Comparison of ENCODE assay signal across 11 mouse cellular contexts in genomic region chr9:111122446-111122845, GRCm38 (mm10). TPM values are rescaled to one million over a fixed set of nuclear protein-coding genes. Genes with fewer than 3 reads are reported as not detected.
A peak's percentile ranks its signal among the peaks of the same experiment; 100 is the strongest.
DNase-seq lines count a peak whose midpoint lies in the region; ATAC-seq and TF ChIP-seq lines count a peak whose summit lies in the region.
"Had no signal": no experiment of that assay in that cellular context is flagged by ENCODE, and none has a peak within 500 bp of the region (broad histone marks: within the 10 kb centered on the region; RNA-seq: fewer than 3 reads in every experiment).

No protein-coding gene starts in this region.

- H3K4me2 ChIP-seq in lung, embryonic 14.5 days, result no peak overlapping the region
- H3K4me2 ChIP-seq in heart, embryonic 16.5 days (ENCODE audit: low read depth, low read length), result peak overlapping the region; percentile 44
- H3K4me2 ChIP-seq: neural tube, embryonic 15.5 days had no signal

- peaks cover 4% of the 10 kb centered on the region; the same call in 1 of the 2 replicates for H3K4me1 ChIP-seq in lung, embryonic 14.5 days (ENCODE audit: insufficient read depth)
- peaks cover 43% of the 10 kb centered on the region for H3K4me1 ChIP-seq in heart, embryonic 16.5 days (ENCODE audit: control insufficient read depth, insufficient read depth, low read length)

- no peak for TF ChIP-seq CTCF in lung, embryonic 14.5 days (IDR thresholded peaks at IDR 0.05; ENCODE audit: low read depth)

- 48% methylated on average over 5 of the region's 5 CpGs for WGBS in lung, embryonic 14.5 days
- WGBS in heart, embryonic 16.5 days, result 21% methylated on average over 5 of the region's 5 CpGs

- H3K27me3 ChIP-seq in lung, embryonic 14.5 days (ENCODE audit: insufficient read depth, low read length), result no peaks in the 10 kb centered on the region
- H3K27me3 ChIP-seq in heart, embryonic 16.5 days (ENCODE audit: control insufficient read depth, insufficient read depth, low read length), result no peaks in the 10 kb centered on the region
- H3K27me3 ChIP-seq: neural tube, embryonic 15.5 days had no signal

- peak; percentile 39 for DNase-seq in lung, embryonic 14.5 days
- DNase-seq in lung, postnatal 14 days, result no peak
- peak; percentile 89 for DNase-seq in skeletal muscle tissue, adult 2 months (ENCODE audit: low read depth, low spot score)
- no peak for DNase-seq in left cerebral cortex, adult 11 months (ENCODE audit: low spot score)
- no peak for DNase-seq in retina, embryonic 14.5 days (ENCODE audit: low spot score)
- DNase-seq in right cerebral cortex, adult 18-20 months, result no peak
- DNase-seq: cerebellum, adult 18-20 months; kidney, postnatal 10 days had no signal

- no peak overlapping the region for H3K4me3 ChIP-seq in lung, embryonic 14.5 days (ENCODE audit: low read depth, low read length)
- H3K4me3 ChIP-seq in heart, embryonic 16.5 days (ENCODE audit: low read length), result no peak overlapping the region
- H3K4me3 ChIP-seq: neural tube, embryonic 15.5 days had no signal

- H3K9ac ChIP-seq in lung, embryonic 14.5 days, result no peak overlapping the region
- H3K9ac ChIP-seq in heart, embryonic 16.5 days (ENCODE audit: low read length), result peak overlapping the region; percentile 43; the same call in 1 of the 2 replicates
- H3K9ac ChIP-seq: neural tube, embryonic 15.5 days had no signal

- no peak overlapping the region for H3K27ac ChIP-seq in lung, embryonic 14.5 days (ENCODE audit: low read depth)
- peak overlapping the region; percentile 81 for H3K27ac ChIP-seq in heart, embryonic 16.5 days (ENCODE audit: low read length)
- H3K27ac ChIP-seq: neural tube, embryonic 15.5 days had no signal

- H3K9me3 ChIP-seq in lung, embryonic 14.5 days (ENCODE audit: low read depth, low read length), result no peaks in the 10 kb centered on the region
- no peaks in the 10 kb centered on the region for H3K9me3 ChIP-seq in heart, embryonic 16.5 days (replicated peaks; ENCODE audit: control insufficient read depth, low read length)
- H3K9me3 ChIP-seq: neural tube, embryonic 15.5 days had no signal

- ATAC-seq in lung, embryonic 14.5 days (ENCODE audit: insufficient read depth), result no peak
- peak; percentile 66 for ATAC-seq in common myeloid progenitor, adult 5-6 weeks (replicated peaks; ENCODE audit: low read depth, poor library complexity, severe bottlenecking)
- ATAC-seq in heart, embryonic 16.5 days (replicated peaks; ENCODE audit: extremely low read depth, insufficient read depth, low FRiP score), result peak; percentile 64

- 0 out of 2 replicates have a peak, but pooled peaks cover 5% of the 10 kb centered on the region for H3K36me3 ChIP-seq in lung, embryonic 14.5 days (ENCODE audit: insufficient read depth)
- H3K36me3 ChIP-seq in heart, embryonic 16.5 days (ENCODE audit: control insufficient read depth, insufficient read depth), result no peaks in the 10 kb centered on the region
- H3K36me3 ChIP-seq: neural tube, embryonic 15.5 days had no signal

RNA-seq across cellular contexts. Expression of gene Lrrfip2, which starts 5.1 kb away (rescaled TPM):
- polyA plus RNA-seq in lung, embryonic 14.5 days (2014; fragmentation: Nextera tagmentation; extraction: Ambion mirVana), result 39.6 and 40.4 TPM in 2 replicates
- total RNA-seq in common myeloid progenitor, adult 5-6 weeks (2017), result 70.2 and 77.5 TPM in 2 replicates
- 74.8 and 76.9 TPM in 2 replicates for polyA plus RNA-seq in heart, embryonic 16.5 days (2015; fragmentation: Nextera tagmentation; extraction: Ambion mirVana)

Comparison
In these comparisons a context has a peak if more than half of its experiments do, and no peak if none do; other contexts are left out.
1. DNase-seq: peak in lung, embryonic 14.5 days (single experiment) and skeletal muscle tissue, adult 2 months (single experiment); none in lung, postnatal 14 days (single experiment), left cerebral cortex, adult 11 months (single experiment), retina, embryonic 14.5 days (single experiment) and right cerebral cortex, adult 18-20 months (single experiment).